ENCODE assay signal across 23 mouse cellular contexts in the genomic region with DNA sequence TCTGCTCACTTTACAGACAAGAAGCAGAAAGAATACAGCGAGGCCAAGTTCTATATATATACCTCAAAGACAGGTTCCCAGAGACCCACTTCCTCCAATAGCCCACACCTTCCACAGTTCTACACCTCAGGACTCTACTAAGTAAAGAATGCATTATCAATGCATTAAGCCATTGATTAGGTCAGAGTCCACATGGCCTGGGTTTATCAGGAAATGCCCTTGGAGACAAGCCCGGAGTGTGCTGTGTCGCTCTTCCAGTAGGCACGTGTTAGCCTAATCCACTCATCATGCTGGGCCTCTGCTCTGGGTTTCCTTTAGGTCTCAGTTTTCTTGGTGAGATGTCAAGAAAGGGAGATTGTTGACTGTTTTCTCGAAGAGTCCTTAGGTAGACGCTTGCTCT. TPM values are rescaled to one million over a fixed set of nuclear protein-coding genes. Genes with fewer than 3 reads are reported as not detected.
DNase-seq lines count a peak whose midpoint lies in the region; ATAC-seq and TF ChIP-seq lines count a peak whose summit lies in the region.
"Had no signal": no experiment of that assay in that cellular context is flagged by ENCODE, and none has a peak within 500 bp of the region (broad histone marks: within the 10 kb centered on the region; RNA-seq: fewer than 3 reads in every experiment).

No protein-coding gene starts in this region.

- no peak for DNase-seq in liver
- peak; percentile 8 for DNase-seq in midbrain, embryonic 11.5 days (ENCODE audit: low spot score, missing footprints)
- DNase-seq: adrenal gland, adult 8-10 months; adrenal gland, postnatal 14 days; adrenal gland, postnatal 36 days; B cell, adult 2 months; cerebellum, adult 11-12 months; cerebellum, adult 2 months; cerebellum, adult 9-10 months; cerebellum, postnatal 10 days; cerebellum, postnatal 25 days had no signal

- H3K4me3 ChIP-seq in intestine, postnatal 0 days (ENCODE audit: low read depth, low read length): no peak overlapping the region
- no peak overlapping the region for H3K4me3 ChIP-seq in intestine, embryonic 15.5 days (replicated peaks)
- H3K4me3 ChIP-seq in liver, embryonic 16.5 days (ENCODE audit: low read depth, low read length): no peak overlapping the region
- H3K4me3 ChIP-seq in midbrain, embryonic 11.5 days (ENCODE audit: low read depth, low read length): no peak overlapping the region
- H3K4me3 ChIP-seq in midbrain, embryonic 15.5 days: no peak overlapping the region
- H3K4me3 ChIP-seq: embryonic facial prominence, embryonic 10.5 days; embryonic facial prominence, embryonic 12.5 days; forebrain, embryonic 13.5 days; forebrain, embryonic 15.5 days had no signal

- H3K4me1 ChIP-seq in intestine, postnatal 0 days (replicated peaks; ENCODE audit: control insufficient read depth, insufficient read depth, low read length): no peaks in the 10 kb centered on the region
- H3K4me1 ChIP-seq in intestine, embryonic 15.5 days (replicated peaks): no peaks in the 10 kb centered on the region
- no peaks in the 10 kb centered on the region for H3K4me1 ChIP-seq in liver, embryonic 16.5 days (ENCODE audit: control insufficient read depth, low read depth, low read length)
- H3K4me1 ChIP-seq in midbrain, embryonic 11.5 days (ENCODE audit: control insufficient read depth, insufficient read depth, low read length): no peaks in the 10 kb centered on the region
- no peaks in the 10 kb centered on the region for H3K4me1 ChIP-seq in midbrain, embryonic 15.5 days
- H3K4me1 ChIP-seq: embryonic facial prominence, embryonic 10.5 days; embryonic facial prominence, embryonic 12.5 days; forebrain, embryonic 13.5 days; forebrain, embryonic 15.5 days had no signal

- H3K36me3 ChIP-seq in intestine, postnatal 0 days (ENCODE audit: control insufficient read depth, insufficient read depth): peaks cover 51% of the 10 kb centered on the region
- peaks cover 44% of the 10 kb centered on the region for H3K36me3 ChIP-seq in intestine, embryonic 15.5 days
- peaks cover 21% of the 10 kb centered on the region for H3K36me3 ChIP-seq in liver, embryonic 16.5 days (ENCODE audit: control insufficient read depth, insufficient read depth)
- H3K36me3 ChIP-seq in midbrain, embryonic 11.5 days (ENCODE audit: control insufficient read depth, insufficient read depth, low read length): peaks cover 15% of the 10 kb centered on the region; the same call in 1 of the 2 replicates
- H3K36me3 ChIP-seq in midbrain, embryonic 15.5 days (replicated peaks): peaks cover 36% of the 10 kb centered on the region

- no peak overlapping the region for H3K9ac ChIP-seq in intestine, postnatal 0 days (ENCODE audit: low read depth, low read length)
- H3K9ac ChIP-seq in intestine, embryonic 15.5 days: no peak overlapping the region
- no peak overlapping the region for H3K9ac ChIP-seq in liver, embryonic 16.5 days (ENCODE audit: low read depth, low read length)
- no peak overlapping the region for H3K9ac ChIP-seq in midbrain, embryonic 11.5 days (ENCODE audit: low read length)
- H3K9ac ChIP-seq in midbrain, embryonic 15.5 days: no peak overlapping the region
- H3K9ac ChIP-seq: embryonic facial prominence, embryonic 12.5 days; forebrain, embryonic 13.5 days; forebrain, embryonic 15.5 days had no signal

- no peak overlapping the region for H3K4me2 ChIP-seq in intestine, postnatal 0 days (replicated peaks; ENCODE audit: low read depth)
- no peak overlapping the region for H3K4me2 ChIP-seq in intestine, embryonic 15.5 days (replicated peaks)
- no peak overlapping the region for H3K4me2 ChIP-seq in liver, embryonic 16.5 days (ENCODE audit: low read depth, low read length)
- H3K4me2 ChIP-seq in midbrain, embryonic 11.5 days: no peak overlapping the region
- H3K4me2 ChIP-seq in midbrain, embryonic 15.5 days: no peak overlapping the region
- H3K4me2 ChIP-seq: embryonic facial prominence, embryonic 12.5 days; forebrain, embryonic 13.5 days; forebrain, embryonic 15.5 days had no signal

- no peaks in the 10 kb centered on the region for H3K27me3 ChIP-seq in intestine, postnatal 0 days (replicated peaks; ENCODE audit: control insufficient read depth, insufficient read depth, low read length)
- H3K27me3 ChIP-seq in intestine, embryonic 15.5 days (replicated peaks): no peaks in the 10 kb centered on the region
- H3K27me3 ChIP-seq in liver, embryonic 16.5 days (ENCODE audit: control insufficient read depth, insufficient read depth, low read depth, low read length): no peaks in the 10 kb centered on the region
- no peaks in the 10 kb centered on the region for H3K27me3 ChIP-seq in midbrain, embryonic 11.5 days (ENCODE audit: control insufficient read depth, insufficient read depth, low read length)
- no peaks in the 10 kb centered on the region for H3K27me3 ChIP-seq in midbrain, embryonic 15.5 days (replicated peaks)
- H3K27me3 ChIP-seq: CH12.LX; embryonic facial prominence, embryonic 12.5 days; forebrain, embryonic 13.5 days; forebrain, embryonic 15.5 days; Patski had no signal

- 78% methylated on average over 6 of the region's 6 CpGs for WGBS in intestine, postnatal 0 days
- WGBS in intestine, embryonic 15.5 days: 87% methylated on average over 6 of the region's 6 CpGs
- 72% methylated on average over 6 of the region's 6 CpGs for WGBS in liver, embryonic 16.5 days (ENCODE audit: insufficient replicate concordance)
- WGBS in midbrain, embryonic 11.5 days: 94% methylated on average over 6 of the region's 6 CpGs
- 95% methylated on average over 6 of the region's 6 CpGs for WGBS in midbrain, embryonic 15.5 days

- TF ChIP-seq CTCF in intestine, postnatal 0 days (IDR thresholded peaks at IDR 0.05; ENCODE audit: low read depth): no peak

- peak; percentile 54 for ATAC-seq in intestine, postnatal 0 days
- no peak for ATAC-seq in intestine, embryonic 15.5 days
- ATAC-seq in liver, embryonic 16.5 days (ENCODE audit: low read depth): peak; percentile 67; the same call in 1 of the 2 replicates
- ATAC-seq in midbrain, embryonic 11.5 days (ENCODE audit: low FRiP score): no peak
- no peak for ATAC-seq in midbrain, embryonic 15.5 days (replicated peaks)
- ATAC-seq: activated CD4-positive, CD25-positive, alpha-beta regulatory T cell, adult 4 months; CD4-positive, CD25-positive, alpha-beta regulatory T cell, adult 4 months; forebrain, embryonic 13.5 days; forebrain, embryonic 15.5 days; Patski had no signal

- H3K9me3 ChIP-seq in intestine, postnatal 0 days (ENCODE audit: control insufficient read depth): 0 out of 2 replicates have a peak, but pooled peaks cover 4% of the 10 kb centered on the region
- 0 out of 2 replicates have a peak, but pooled peaks cover 5% of the 10 kb centered on the region for H3K9me3 ChIP-seq in intestine, embryonic 15.5 days
- H3K9me3 ChIP-seq in liver, embryonic 16.5 days (replicated peaks; ENCODE audit: control insufficient read depth, low read length): no peaks in the 10 kb centered on the region; the same call in 1 of the 2 replicates
- no peaks in the 10 kb centered on the region; the same call in 1 of the 2 replicates for H3K9me3 ChIP-seq in midbrain, embryonic 11.5 days (ENCODE audit: control insufficient read depth, low read length)
- H3K9me3 ChIP-seq in midbrain, embryonic 15.5 days: peaks cover 9% of the 10 kb centered on the region

- H3K27ac ChIP-seq in intestine, postnatal 0 days (ENCODE audit: low read depth, low read length): peak overlapping the region; percentile 68; the same call in 1 of the 2 replicates
- no peak overlapping the region for H3K27ac ChIP-seq in intestine, embryonic 15.5 days
- no peak overlapping the region for H3K27ac ChIP-seq in liver, embryonic 16.5 days (ENCODE audit: low read length)
- no peak overlapping the region for H3K27ac ChIP-seq in midbrain, embryonic 11.5 days (ENCODE audit: low read depth, low read length)
- no peak overlapping the region for H3K27ac ChIP-seq in midbrain, embryonic 15.5 days
- H3K27ac ChIP-seq: embryonic facial prominence, embryonic 10.5 days; embryonic facial prominence, embryonic 12.5 days; forebrain, embryonic 13.5 days; forebrain, embryonic 15.5 days had no signal

RNA-seq across cellular contexts. Expression of a gene that starts 21.5 kb away (rescaled TPM):
- 30.1 and 36.3 TPM in 2 replicates for polyA plus RNA-seq in intestine, postnatal 0 days (2015; fragmentation: Nextera tagmentation; extraction: Ambion mirVana)
- 35.4 and 39.7 TPM in 2 replicates for polyA plus RNA-seq in intestine, embryonic 15.5 days (2015; fragmentation: Nextera tagmentation; extraction: Ambion mirVana)
- 12.8 and 16.1 TPM in 2 replicates for polyA plus RNA-seq in liver, embryonic 16.5 days (2015; fragmentation: Nextera tagmentation; extraction: Ambion mirVana)
- 22.8 and 29.3 TPM in 2 replicates for polyA plus RNA-seq in midbrain, embryonic 11.5 days (2014; fragmentation: Nextera tagmentation; extraction: Ambion mirVana)
- 17.3 and 17.7 TPM in 2 replicates for polyA plus RNA-seq in midbrain, embryonic 15.5 days (2015; fragmentation: Nextera tagmentation; extraction: Ambion mirVana)

RNA-seq across cellular contexts. Expression of a gene that starts 41.9 kb away (rescaled TPM):
- polyA plus RNA-seq in intestine, postnatal 0 days (2015; fragmentation: Nextera tagmentation; extraction: Ambion mirVana): 59.4 and 64.3 TPM in 2 replicates
- 32.1 and 32.3 TPM in 2 replicates for polyA plus RNA-seq in intestine, embryonic 15.5 days (2015; fragmentation: Nextera tagmentation; extraction: Ambion mirVana)
- polyA plus RNA-seq in liver, embryonic 16.5 days (2015; fragmentation: Nextera tagmentation; extraction: Ambion mirVana): 6.0 and 6.3 TPM in 2 replicates
- polyA plus RNA-seq in midbrain, embryonic 11.5 days (2014; fragmentation: Nextera tagmentation; extraction: Ambion mirVana): 18.6 and 21.0 TPM in 2 replicates
- polyA plus RNA-seq in midbrain, embryonic 15.5 days (2015; fragmentation: Nextera tagmentation; extraction: Ambion mirVana): 9.5 and 10.5 TPM in 2 replicates

Comparison
In these comparisons a context has a peak if more than half of its experiments do, and no peak if none do; other contexts are left out.
1. ATAC-seq: peak in intestine, postnatal 0 days (single experiment) and liver, embryonic 16.5 days (single experiment); none in intestine, embryonic 15.5 days (single experiment), midbrain, embryonic 11.5 days (single experiment) and midbrain, embryonic 15.5 days (single experiment).